Mouse (Mus musculus) heart, adult 9 months (tissue): ENCODE measurements around the gene Vmn1r116.
"Not testable (repeated sequence)": the region's sequence is repeated elsewhere in the genome, so short reads cannot be mapped to it uniquely, and the experiment has no call there.

Experiments used
- DNase-seq, 2 experiments: peaks; one replicate each; pipeline ENCODE4 v3.0.0; 2022; ENCODE audit warnings: low spot score in 2 of 2

Vmn1r116 gene

DNA sequence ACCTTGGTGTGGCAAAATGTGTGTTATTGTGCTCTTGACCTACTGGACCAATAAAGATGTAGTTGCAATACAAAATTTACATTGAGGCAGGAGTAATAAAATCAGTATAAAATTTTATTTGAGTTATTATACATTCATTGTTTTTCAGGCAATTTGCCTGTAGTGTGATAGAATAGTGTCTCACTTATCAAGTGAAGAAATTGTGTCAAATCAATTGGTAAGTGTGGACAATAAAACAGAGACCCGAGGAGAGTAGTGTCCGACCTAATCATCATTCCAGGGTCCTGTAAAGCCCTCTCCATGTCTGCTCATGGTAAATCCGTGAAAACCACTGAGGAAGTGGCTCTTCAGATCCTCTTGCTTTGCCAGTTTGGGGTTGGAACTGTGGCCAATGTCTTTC is at the start of gene Vmn1r116:
Vmn1r116 (plus strand) TSS at position 301 of the 400 bp plus-strand sequence.
- DNase-seq, result not testable (repeated sequence)

- not testable (repeated sequence) for DNase-seq
These were observed 27.2 kb upstream of the Vmn1r116 start, which contains the start of gene Vmn1r115 for GRCm38 (mm10) chr7:20844885-20845284. Vmn1r115 (minus strand) TSS chr7:20844985.

DNA sequence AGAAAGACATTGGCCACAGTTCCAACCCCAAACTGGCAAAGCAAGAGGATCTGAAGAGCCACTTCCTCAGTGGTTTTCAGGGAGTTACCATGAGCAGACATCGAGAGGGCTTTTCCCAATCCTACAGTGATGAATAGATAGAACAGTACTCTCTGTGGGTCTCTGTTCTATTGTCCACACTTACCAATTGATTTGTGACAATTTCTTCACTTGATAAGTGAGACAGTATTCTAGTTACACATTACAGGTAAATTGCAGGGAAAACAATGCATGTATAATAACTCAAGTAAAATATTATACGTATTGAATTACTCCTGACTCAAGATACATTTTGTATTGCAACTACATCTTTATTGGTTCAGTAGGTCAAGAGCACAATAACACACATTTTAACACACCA is 12.0 kb downstream of the Vmn1r116 start, which contains the start of gene Vmn1r117:
Vmn1r117 (minus strand) TSS at position 101 of the 400 bp plus-strand sequence.
- DNase-seq, result not testable (repeated sequence)

DNA sequence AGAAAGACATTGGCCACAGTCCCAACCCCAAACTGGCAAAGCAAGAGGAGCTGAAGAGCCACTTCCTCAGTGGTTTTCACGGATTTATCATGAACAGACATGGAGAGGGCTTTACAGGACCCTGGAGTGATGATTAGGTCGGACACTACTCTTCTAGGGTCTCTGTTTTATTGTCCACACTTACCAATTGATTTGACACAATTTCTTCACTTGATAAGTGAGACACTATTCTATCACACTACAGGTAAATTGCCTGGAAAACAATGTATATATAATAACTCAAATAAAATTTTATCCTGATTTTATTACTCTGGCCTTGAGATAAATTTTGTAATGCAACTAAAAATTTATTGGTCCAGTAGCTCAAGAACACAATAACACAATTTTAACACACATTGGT is 40.2 kb downstream of the Vmn1r116 start, which contains the start of gene Vmn1r118:
Vmn1r118 (minus strand) TSS at position 101 of the 400 bp plus-strand sequence.
- DNase-seq, result not testable (repeated sequence)
